Mouse (Mus musculus) CD8-positive naive resting alpha-beta T cell, adult 2 months (primary cell): ENCODE measurements around the gene Gm5114.
"Not testable (repeated sequence)": the region's sequence is repeated elsewhere in the genome, so short reads cannot be mapped to it uniquely, and the experiment has no call there.

ENCODE experiments used
- DNase-seq, 2 experiments: peaks; one replicate each; pipeline ENCODE4 v3.0.0; 2022; ENCODE audit warnings: low read depth in 2 of 2, low spot score in 2 of 2

Gene Gm5114

DNA sequence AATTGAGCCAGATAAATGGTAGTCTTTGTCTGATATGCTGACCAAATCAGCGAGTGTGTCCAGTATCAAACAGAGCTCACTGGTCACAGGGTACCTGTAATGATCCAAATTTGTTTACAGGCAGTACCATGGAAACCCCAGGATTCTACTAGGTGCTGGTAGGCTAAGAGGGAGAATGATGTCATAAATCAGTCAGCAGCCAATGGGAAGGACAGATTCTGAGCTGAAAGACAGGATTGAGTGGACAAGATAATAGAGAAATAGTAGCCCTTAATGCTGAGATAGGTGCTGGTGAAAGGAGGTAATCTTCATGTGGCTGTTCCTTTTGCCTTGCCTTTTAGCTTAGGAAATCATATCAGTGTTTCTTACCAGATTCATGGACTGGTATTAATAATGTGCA is at the start of gene Gm5114:
Gene Gm5114 (minus strand): TSS at position 101 of the 400 bp plus-strand sequence.
- not testable (repeated sequence) for DNase-seq

DNA sequence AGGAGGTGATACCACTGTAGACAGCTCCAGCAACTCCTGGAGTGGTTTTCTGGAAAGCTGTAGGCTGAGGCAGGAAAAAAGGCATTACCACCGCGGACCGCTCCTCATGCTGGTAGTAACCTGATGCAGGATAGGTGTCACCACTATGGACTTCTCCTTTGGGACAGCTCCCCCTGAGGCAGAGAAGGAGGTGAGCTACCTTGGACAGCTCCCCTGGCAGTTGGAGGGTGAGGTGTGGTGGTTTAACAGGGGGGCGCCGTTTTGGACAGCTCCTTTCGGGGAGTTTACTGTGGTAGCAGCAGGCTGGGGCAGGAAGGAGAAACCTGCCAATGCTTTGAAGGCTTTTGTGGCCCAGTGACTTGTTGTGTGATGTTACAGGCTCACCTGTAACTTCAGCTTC is 42.8 kb upstream of the Gm5114 start:
- DNase-seq: no peak

DNA sequence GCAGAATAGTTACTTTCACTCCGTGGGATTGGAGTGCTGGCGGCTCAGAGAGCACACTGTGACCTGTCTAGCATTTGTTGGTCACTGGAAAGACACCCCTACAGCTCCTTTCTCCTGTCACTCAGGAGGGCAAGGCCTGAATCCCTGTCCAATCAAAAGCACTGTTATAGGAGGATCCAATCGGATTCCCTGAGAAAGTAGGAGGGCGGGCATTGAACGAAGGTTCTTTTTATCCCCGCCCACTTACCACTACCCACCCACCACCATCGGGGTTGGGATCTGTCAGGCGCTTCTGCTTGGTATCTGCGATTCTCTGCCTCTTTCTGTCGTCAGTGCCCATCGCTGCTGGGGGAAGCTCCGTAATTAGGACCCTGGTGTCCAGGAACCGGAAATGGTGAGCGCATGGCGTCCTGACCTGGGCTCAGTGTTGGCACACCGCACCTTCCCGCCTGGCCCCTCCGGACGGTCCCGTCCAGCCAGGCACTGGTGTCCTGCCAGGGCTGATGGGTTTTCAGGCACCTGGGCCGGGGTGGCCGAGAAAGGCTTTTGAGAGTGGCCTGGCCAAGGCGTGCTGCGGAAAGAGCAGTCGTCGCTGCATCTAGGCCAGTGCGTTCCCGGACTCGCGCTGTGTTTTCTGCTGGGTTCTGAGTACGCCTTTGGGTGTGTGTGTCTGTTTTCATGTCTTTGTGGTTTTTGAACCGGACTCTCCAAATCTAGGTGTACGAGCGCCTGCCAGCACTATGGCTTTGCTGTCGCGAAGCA is 36.5 kb upstream of the Gm5114 start:
- no peak for DNase-seq

DNA sequence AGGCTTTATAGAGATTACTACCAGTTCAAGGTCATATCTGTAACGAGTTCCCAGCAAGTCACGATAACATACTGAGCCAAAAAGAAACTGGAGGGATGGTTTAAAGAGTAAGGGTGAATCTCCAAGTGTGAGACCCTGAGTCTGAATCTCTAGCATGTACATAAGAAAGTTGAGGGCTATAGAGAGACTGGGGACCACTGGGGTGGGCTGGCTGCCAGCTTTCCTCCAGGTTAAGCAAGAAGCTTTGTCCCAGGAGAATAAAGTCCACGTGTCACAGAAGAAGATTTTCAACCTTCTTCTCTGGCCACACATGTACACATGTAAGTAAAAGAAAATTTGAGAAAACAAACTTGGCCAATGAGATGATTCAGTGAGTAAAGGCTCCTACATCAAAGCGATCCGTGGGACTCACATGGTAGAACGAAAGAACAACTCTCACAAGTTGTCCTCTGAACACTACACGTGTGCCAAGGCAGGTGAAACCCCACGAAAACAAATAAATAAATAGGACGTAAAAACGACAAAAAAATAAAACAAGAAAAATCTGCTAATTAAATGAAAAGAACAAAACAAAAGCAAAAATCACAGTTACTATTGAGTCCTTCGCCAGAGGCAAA is 35.8 kb upstream of the Gm5114 start:
- DNase-seq: no peak

DNA sequence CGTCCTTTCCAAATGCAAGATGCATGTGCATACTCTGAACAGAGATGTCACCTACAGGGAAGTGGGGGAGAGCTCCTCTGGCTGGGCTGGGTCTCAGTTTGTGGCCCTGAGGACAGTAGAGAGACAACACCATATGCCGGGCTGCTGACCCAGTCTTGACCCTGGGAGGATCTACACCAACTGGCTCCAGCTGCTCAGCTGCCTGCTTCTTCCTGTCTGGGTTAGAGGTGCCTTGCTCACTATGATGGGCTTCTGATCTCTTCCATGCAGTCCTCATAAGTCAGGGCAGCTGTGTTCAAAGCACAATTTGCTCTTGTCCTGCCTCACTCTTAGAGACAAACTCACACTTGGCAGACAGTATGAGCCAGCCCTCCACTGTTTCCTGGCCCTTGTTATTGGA is 28.3 kb upstream of the Gm5114 start:
- no peak for DNase-seq

DNA sequence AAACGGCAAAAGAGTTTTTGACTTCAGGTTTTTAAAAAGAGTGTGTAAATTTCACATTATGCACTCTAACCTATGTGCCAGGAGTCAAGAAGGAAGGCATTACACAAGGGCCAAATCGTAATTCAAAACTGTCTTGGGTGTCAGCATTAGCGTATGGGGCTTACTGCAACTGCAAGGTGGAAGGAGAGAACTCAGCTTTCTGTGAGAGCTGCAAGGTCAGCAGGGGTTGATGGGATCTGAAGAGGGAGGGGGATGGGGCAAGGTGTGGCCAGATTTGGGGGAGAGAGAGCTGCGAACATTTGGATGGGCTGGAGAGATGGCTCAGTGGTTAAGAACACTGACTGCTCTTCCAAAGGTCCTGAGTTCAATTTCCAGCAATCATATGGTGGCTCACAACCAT is 27.4 kb upstream of the Gm5114 start:
- DNase-seq: no peak
